Mouse (Mus musculus) right cerebral cortex, postnatal 14 days (tissue): ENCODE results near the gene Ugp2.
"Not testable (repeated sequence)": the region's sequence is repeated elsewhere in the genome, so short reads cannot be mapped to it uniquely, and the experiment has no call there.

Experiments used
- DNase-seq: peaks from one replicate; pipeline ENCODE4 v3.0.0; 2022

Ugp2 gene

DNA sequence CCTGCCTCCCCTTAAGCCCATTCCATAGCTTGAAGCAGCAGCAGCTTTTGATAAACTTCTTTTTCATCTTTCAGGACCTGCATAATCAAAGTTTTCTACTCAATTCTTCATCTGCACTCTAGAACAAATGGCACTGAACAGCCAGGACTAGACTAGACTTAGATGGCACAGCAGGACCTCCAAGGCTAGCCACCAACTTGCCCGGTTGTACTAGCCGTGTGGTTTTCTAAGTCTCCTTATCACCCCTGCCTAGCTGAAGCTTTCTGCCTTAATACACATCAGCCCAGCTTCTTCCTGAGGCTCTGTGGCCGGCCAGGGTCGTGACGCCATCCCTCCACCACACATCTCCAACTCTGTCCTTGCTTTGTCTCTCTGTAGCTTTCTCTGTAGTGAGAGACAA lies 42.9 kb downstream of the Ugp2 start:
- DNase-seq, result no peak

DNA sequence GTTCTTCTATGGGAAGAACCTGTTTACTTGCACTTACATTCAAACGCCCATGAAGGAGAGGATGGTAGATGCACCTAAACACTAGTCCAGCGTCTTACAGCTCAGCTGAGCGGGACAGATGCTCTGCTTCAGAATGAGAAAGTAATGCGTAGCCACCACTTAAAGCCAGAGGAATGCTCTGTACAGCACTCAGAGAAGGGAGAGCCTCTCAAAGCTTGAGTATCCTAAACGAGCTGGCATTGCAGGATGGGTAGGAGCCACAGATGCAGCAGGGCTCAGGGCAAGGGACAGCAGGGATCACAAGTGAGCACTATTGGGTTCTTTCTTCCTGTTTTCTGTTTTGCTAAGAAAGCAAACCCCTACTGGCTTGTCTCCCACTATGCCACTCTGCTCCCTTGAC lies 43.5 kb downstream of the Ugp2 start:
- no peak for DNase-seq

GRCm38 (mm10) chr11:21326770-21327169 lies 44.2 kb downstream of the Ugp2 start:
- no peak for DNase-seq

- DNase-seq, result no peak
Measured at GRCm38 (mm10) chr11:21325781-21326180, 45.2 kb downstream of the Ugp2 start.

DNA sequence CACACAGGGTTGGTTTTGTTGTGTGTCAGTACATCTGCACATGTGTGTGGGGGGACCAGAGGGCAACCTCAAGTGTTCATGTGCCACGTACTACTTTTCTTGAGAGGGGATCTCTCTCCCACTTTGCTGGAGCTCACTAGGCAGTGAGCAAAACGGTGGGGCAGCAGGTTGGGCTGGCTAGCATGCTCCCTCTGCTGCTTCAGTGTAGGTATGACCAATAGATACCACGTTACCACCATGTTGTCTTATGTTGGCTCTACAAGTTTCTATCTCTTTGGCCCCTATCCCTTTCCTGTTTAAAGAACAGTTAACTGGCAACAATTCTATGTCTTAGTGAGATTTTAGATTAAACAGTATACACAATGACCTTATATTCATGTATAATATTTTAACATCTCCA lies 48.7 kb downstream of the Ugp2 start:
- DNase-seq, result no peak

DNA sequence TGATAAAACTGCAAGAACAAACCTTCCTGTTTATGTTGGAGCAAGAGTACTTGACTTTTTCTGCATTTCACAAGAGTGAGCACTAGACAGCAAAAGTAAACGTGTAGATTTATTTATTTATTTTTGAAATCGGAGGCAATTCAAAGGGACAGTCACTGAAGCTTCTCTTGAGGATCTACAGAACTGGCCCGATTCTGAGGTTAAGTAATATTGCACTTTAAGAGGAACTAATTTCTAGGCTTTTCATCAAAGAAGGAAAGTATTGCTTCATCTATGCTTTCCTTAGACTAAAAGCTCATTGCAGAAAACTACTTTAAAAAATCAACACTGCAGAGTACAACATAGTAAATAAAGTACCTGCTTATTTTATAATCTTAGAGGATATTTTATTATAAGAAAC lies 49.4 kb downstream of the Ugp2 start:
- no peak for DNase-seq

- no peak for DNase-seq
Measured at GRCm38 (mm10) chr11:21313922-21314657, 56.9 kb downstream of the Ugp2 start.

DNA sequence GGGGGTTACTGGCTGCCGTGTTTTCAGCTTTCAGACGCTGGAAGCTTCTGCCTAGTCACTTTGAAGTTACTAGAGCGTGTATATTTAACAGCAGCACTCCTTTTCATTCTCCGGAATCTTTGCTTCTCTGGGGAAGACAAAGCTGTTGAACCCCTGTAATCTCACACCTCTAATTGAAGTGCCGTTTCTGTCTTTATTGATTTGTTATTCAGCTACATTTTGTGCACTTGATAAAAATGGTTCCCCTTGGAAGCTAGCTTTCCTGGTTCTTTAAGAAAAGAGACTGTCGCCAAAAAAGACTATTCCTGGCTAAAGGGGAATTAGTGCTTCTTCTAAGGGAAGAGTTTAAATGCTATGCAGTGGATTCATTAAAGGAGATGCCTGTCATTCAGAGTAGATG lies 61.5 kb downstream of the Ugp2 start:
- no peak for DNase-seq

GRCm38 (mm10) chr11:21308119-21308518 lies 62.9 kb downstream of the Ugp2 start:
- no peak for DNase-seq

- DNase-seq, result no peak
Measured at GRCm38 (mm10) chr11:21307078-21307668, 63.8 kb downstream of the Ugp2 start.

DNA sequence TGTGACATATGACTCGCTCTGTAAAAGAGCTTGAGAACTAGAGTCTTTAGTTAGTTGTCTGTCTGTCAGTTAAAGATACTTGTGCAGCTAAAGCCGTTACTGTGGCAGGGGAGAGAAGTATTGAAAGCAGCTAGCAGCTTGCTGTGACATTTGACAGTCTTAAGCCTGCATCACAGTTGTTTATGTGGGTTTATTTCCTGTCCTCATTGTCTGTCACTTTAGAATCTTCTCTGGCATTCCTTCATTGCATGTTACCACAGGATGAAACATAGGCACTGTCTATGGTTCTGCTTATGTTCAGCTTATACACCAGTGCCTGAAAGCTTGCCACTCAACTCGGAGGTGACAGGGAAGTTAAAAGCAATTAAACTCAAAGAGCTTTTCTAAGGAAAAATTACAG lies 67.4 kb downstream of the Ugp2 start:
- DNase-seq, result no peak

- DNase-seq, result no peak
Measured at GRCm38 (mm10) chr11:21295486-21295885, 75.5 kb downstream of the Ugp2 start.

DNA sequence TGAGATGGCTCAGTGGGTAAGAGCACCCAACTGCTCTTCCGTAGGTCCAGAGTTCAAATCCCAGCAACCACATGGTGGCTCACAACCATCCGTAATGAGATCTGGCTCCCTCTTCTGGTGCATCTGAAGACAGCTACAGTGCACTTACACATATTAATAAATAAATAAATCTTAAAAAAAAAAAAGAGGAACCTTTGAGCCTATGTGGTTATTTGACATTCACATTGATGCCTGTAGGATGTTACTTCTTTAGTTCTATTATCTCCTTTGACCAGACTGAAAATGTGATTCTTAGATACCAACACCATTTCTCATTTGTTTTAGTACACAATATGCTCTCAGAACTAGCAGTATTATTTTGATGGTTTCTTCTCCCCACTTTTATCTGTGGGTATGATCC lies 82.8 kb downstream of the Ugp2 start:
- not testable (repeated sequence) for DNase-seq

DNA sequence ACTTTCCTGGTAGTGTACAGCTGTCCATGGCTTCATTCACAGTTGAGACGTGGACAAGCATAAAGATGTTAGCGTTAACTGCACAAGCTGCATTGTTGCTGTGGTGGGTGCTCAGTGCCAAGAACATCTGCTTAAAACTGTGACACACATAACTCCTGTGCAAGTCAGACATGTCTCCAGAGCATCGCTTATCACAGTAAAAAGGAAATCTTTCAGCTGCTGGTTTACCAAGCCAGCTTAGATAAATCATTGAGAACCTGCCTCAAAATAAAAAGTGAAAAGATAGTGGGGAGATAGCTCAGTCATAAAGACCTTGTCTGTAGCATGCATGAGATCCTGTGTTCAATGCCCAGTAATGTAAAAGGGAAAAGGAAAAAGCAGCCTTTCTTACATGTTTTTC lies 84.6 kb downstream of the Ugp2 start:
- DNase-seq, result no peak

GRCm38 (mm10) chr11:21276151-21276550 lies 94.8 kb downstream of the Ugp2 start:
- no peak for DNase-seq
